Mouse (Mus musculus): ENCODE measurements around the gene Rapgef4.

DNA sequence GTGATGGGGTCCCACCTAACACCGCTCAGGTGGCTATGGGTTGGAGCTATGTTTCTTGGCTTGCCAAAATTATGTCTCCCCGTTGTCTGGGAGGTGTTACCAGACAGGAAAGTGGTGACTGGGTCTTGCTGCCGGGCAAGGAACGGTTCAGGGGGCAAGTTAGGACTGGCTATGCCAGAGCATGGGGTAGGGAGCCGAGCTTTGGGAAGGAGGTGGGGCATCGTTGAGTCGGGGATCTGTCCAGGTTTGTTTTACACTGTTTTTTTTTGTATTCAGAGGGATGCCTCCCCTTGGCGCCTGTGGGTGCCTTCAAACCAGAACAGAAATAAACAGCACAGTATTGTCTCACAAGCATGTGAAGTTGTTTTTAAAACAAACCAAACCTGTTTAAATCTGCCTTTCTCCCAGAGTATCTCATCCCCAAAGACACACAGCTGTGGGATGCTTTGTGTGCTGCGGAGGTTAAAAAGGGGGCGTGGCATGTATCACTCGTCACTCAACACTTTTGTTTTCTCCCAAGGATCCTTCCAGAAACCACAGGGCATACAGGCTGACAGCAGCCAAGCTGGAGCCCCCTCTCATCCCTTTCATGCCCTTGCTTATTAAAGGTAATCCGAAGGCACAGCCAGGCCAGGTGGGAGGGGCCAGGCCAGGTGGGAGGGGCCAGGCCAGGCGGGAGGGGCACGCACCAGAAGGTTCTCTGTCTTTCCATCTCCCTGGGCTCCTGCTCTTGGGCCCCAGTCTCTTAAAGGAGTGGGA is 260.9 kb downstream of the Rapgef4 start:
- TF ChIP-seq MAX (IDR thresholded peaks at IDR 0.05) (no peak), CTCF (IDR thresholded peaks at IDR 0.05; ENCODE audit: control insufficient read depth, insufficient read depth, insufficient read length) (no peak)
